ENCODE assay signal across 13 mouse cellular contexts in the genomic region with DNA sequence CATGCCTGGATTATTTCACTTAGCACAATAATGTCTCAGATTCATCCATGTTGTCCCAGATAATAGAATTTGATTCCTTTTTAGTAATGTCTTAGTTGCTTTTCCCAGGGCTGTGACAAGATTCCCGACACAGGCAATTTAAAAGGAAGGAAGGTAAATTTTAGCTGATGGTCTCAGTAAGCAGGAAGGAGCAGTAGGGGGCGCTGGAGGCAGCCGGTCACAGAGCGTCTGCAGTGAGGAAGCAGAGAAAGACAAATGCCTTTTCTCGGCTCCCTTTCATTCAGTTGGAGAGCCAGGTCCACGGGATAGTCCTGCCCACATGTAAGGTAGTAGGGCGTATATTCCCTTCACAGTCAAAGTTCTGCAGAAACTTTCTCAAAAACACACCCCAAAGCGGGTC. TPM values are rescaled to one million over a fixed set of nuclear protein-coding genes. Genes with fewer than 3 reads are reported as not detected.
DNase-seq lines count a peak whose midpoint lies in the region; ATAC-seq and TF ChIP-seq lines count a peak whose summit lies in the region.
"Had no signal": no experiment of that assay in that cellular context is flagged by ENCODE, and none has a peak within 500 bp of the region (broad histone marks: within the 10 kb centered on the region; RNA-seq: fewer than 3 reads in every experiment).

No protein-coding gene starts in this region.

- no peak for TF ChIP-seq POLR2A in bone marrow macrophage, adult 2 months (IDR thresholded peaks at IDR 0.05; ENCODE audit: borderline replicate concordance, low read depth, low read length)

- H3K4me3 ChIP-seq in layer of hippocampus, adult 2 months, result no peak overlapping the region
- no peak overlapping the region for H3K4me3 ChIP-seq in bone marrow macrophage, adult 2 months (ENCODE audit: insufficient read depth, low read length)
- H3K4me3 ChIP-seq: heart, embryonic 12.5 days; hindbrain, embryonic 12.5 days had no signal

- DNase-seq in layer of hippocampus, adult 2 months (ENCODE audit: low spot score in 2 of 2), result no peak
- no peak for DNase-seq in layer of hippocampus, postnatal 14 days (ENCODE audit: low spot score in 2 of 2)
- DNase-seq in thymus, postnatal 14 days, result peak; percentile 26
- no peak for DNase-seq in thymus, postnatal 0 days (ENCODE audit: low spot score)
- no peak for DNase-seq in layer of hippocampus, postnatal 36 days
- no peak for DNase-seq in adrenal gland, adult 18-20 months (ENCODE audit: low spot score in 2 of 2)
- DNase-seq: adrenal gland, postnatal 14 days; cerebellum, adult 11 months; kidney, adult 9 months had no signal

- no peaks in the 10 kb centered on the region for H3K4me1 ChIP-seq in bone marrow macrophage, adult 2 months (ENCODE audit: control insufficient read depth, insufficient read depth, low read length)
- H3K4me1 ChIP-seq: heart, embryonic 12.5 days; hindbrain, embryonic 12.5 days had no signal

- H3K27ac ChIP-seq in layer of hippocampus, adult 2 months, result no peak overlapping the region
- no peak overlapping the region for H3K27ac ChIP-seq in bone marrow macrophage, adult 2 months (ENCODE audit: insufficient read depth, low read depth, low read length)
- H3K27ac ChIP-seq: hindbrain, embryonic 12.5 days had no signal

- no peak for ATAC-seq in inflammation-experienced regulatory T-cells, adult 6 months

- peak; percentile 57 for TF ChIP-seq CTCF in layer of hippocampus, adult 2 months (conservative IDR thresholded peaks at IDR 0.05)
- TF ChIP-seq CTCF in bone marrow macrophage, adult 2 months (IDR thresholded peaks at IDR 0.05; ENCODE audit: low read depth, low read length), result 0 out of 2 replicates have a peak, but pooled peaks have one; percentile 17

RNA-seq across cellular contexts. Expression of a gene that starts 32.5 kb away (rescaled TPM):
- total RNA-seq in layer of hippocampus, adult 2 months (2021), result 10 to 100 TPM; 27.0 to 28.2 TPM
- total RNA-seq in layer of hippocampus, postnatal 14 days (2021), result 10 to 100 TPM; 28.0 to 29.4 TPM
- polyA plus RNA-seq in thymus, postnatal 0 days (2015; fragmentation: Nextera tagmentation; extraction: Ambion mirVana), result 1.3 and 1.8 TPM in 2 replicates
- polyA plus RNA-seq in bone marrow macrophage, adult 2 months (2012; ENCODE audit: insufficient read depth, insufficient read length, missing spikeins), result 7.5 and 8.7 TPM in 2 replicates
- polyA plus RNA-seq in inflammation-experienced regulatory T-cells, adult 6 months (2017; shearing (Covaris generic)), result under 1 TPM in 2 of 3 experiments, not detected in 1; 0.10 to 0.16 TPM
- total RNA-seq in layer of hippocampus, postnatal 36 days (2021), result 10 to 100 TPM; 27.1 to 27.3 TPM
- total RNA-seq in adrenal gland, adult 18-20 months (2021), result 10 to 100 TPM; 22.1 to 24.3 TPM
